Mouse (Mus musculus): ENCODE results near the gene Fkbp9. TPM values are rescaled to one million over a fixed set of nuclear protein-coding genes. Genes with fewer than 3 reads are reported as not detected.
A peak's percentile ranks its signal among the peaks of the same experiment; 100 is the strongest.

Gene Fkbp9
- polyA plus RNA-seq, 1 experiment from 2014 or later, result 26.3 TPM

- peak; percentile 94 for ATAC-seq
- Histone ChIP-seq H3K4me3 (ENCODE audit: low read depth, low read length) (peak within 1 kb of the TSS; percentile 73), H3K9me3 (replicated peaks; ENCODE audit: control insufficient read depth, low read length) (no peaks in the 10 kb centered on the region), H3K27ac (ENCODE audit: low read depth, low read length) (peak within 1 kb of the TSS; percentile 99), H3K4me2 (ENCODE audit: low read length) (peak within 1 kb of the TSS; percentile 73), H3K9ac (ENCODE audit: low read length) (peak within 1 kb of the TSS; percentile 92), H3K4me1 (ENCODE audit: control insufficient read depth, insufficient read depth, low read length) (peaks cover 11% of the 10 kb centered on the region), H3K27me3 (replicated peaks; ENCODE audit: control insufficient read depth, insufficient read depth, low read length) (no peaks in the 10 kb centered on the region), H3K36me3 (ENCODE audit: control insufficient read depth, insufficient read depth, low read length) (no peaks in the 10 kb centered on the region)
- DNase-seq (ENCODE audit: low spot score), result peak; percentile 96
- under 1% methylated on average over 73 of the region's 98 CpGs for WGBS
Measured at GRCm38 (mm10) chr6:56797311-56798151, 34.3 kb upstream of the Fkbp9 start, which contains the start of gene Kbtbd2. TSS of gene Kbtbd2 (minus strand) at chr6:56797813.

GRCm38 (mm10) chr6:56798152-56798465 lies 33.8 kb upstream of the Fkbp9 start:
- Histone ChIP-seq H3K27me3 (replicated peaks; ENCODE audit: control insufficient read depth, insufficient read depth, low read length) (no peaks in the 10 kb centered on the region), H3K9ac (ENCODE audit: low read length) (peak overlapping the region; percentile 92), H3K4me1 (ENCODE audit: control insufficient read depth, insufficient read depth, low read length) (peaks cover 11% of the 10 kb centered on the region), H3K9me3 (replicated peaks; ENCODE audit: control insufficient read depth, low read length) (no peaks in the 10 kb centered on the region), H3K4me3 (ENCODE audit: low read depth, low read length) (peak overlapping the region; percentile 73), H3K27ac (ENCODE audit: low read depth, low read length) (peak overlapping the region; percentile 99), H3K36me3 (ENCODE audit: control insufficient read depth, insufficient read depth, low read length) (no peaks in the 10 kb centered on the region), H3K4me2 (ENCODE audit: low read length) (peak overlapping the region; percentile 73)
- ATAC-seq (no peak), DNase-seq (ENCODE audit: low spot score) (no peak)
- 20% methylated on average over 8 of the region's 8 CpGs for WGBS

DNA sequence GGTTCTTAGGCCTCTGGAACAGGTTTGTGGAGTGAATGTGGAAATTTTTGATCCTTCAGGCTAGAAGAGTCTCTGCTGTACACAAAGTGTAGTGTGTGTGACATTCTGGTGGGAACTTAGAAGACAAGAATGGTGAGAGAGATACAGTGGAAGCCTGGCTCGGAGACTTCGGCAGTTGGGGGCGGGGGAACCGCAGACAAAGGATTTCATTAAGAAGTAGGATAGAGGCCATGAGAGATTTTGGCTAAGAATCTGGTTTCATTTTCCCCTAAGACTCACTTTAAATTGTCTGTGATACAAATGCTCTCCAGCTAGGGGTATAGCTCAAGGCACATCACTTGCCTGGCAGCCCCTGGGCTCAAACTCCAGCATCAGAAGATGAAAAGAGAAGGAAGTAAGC lies 26.8 kb upstream of the Fkbp9 start:
- no peaks in the 10 kb centered on the region for H3K27me3 ChIP-seq (replicated peaks; ENCODE audit: control insufficient read depth, insufficient read depth, low read length)
- no peak overlapping the region for H3K4me3 ChIP-seq (ENCODE audit: low read depth, low read length)
- H3K9ac ChIP-seq (ENCODE audit: low read length), result no peak overlapping the region
- no peaks in the 10 kb centered on the region for H3K36me3 ChIP-seq (ENCODE audit: control insufficient read depth, insufficient read depth, low read length)
- H3K27ac ChIP-seq (ENCODE audit: low read depth, low read length), result no peak overlapping the region
- H3K9me3 ChIP-seq (replicated peaks; ENCODE audit: control insufficient read depth, low read length), result no peaks in the 10 kb centered on the region
- no peaks in the 10 kb centered on the region for H3K4me1 ChIP-seq (ENCODE audit: control insufficient read depth, insufficient read depth, low read length)
- no peak overlapping the region for H3K4me2 ChIP-seq (ENCODE audit: low read length)
- no peak for DNase-seq (ENCODE audit: low spot score)
- 74% methylated on average over 4 of the region's 4 CpGs for WGBS
- ATAC-seq, result no peak

GRCm38 (mm10) chr6:56806195-56806594 lies 25.7 kb upstream of the Fkbp9 start:
- WGBS, result 70% methylated on average over 2 of the region's 2 CpGs
- ATAC-seq, result no peak
- no peak overlapping the region for H3K4me2 ChIP-seq (ENCODE audit: low read length)
- no peaks in the 10 kb centered on the region for H3K9me3 ChIP-seq (replicated peaks; ENCODE audit: control insufficient read depth, low read length)
- H3K27me3 ChIP-seq (replicated peaks; ENCODE audit: control insufficient read depth, insufficient read depth, low read length), result no peaks in the 10 kb centered on the region
- no peaks in the 10 kb centered on the region for H3K36me3 ChIP-seq (ENCODE audit: control insufficient read depth, insufficient read depth, low read length)
- H3K27ac ChIP-seq (ENCODE audit: low read depth, low read length), result no peak overlapping the region
- H3K9ac ChIP-seq (ENCODE audit: low read length), result no peak overlapping the region
- no peak for DNase-seq (ENCODE audit: low spot score)
- H3K4me1 ChIP-seq (ENCODE audit: control insufficient read depth, insufficient read depth, low read length), result no peaks in the 10 kb centered on the region
- no peak overlapping the region for H3K4me3 ChIP-seq (ENCODE audit: low read depth, low read length)

- Histone ChIP-seq H3K4me1 (ENCODE audit: control insufficient read depth, insufficient read depth, low read length) (peaks cover 8% of the 10 kb centered on the region; the same call in 1 of the 2 replicates), H3K4me2 (ENCODE audit: low read length) (no peak overlapping the region), H3K9ac (ENCODE audit: low read length) (no peak overlapping the region), H3K27ac (ENCODE audit: low read depth, low read length) (no peak overlapping the region), H3K4me3 (ENCODE audit: low read depth, low read length) (no peak overlapping the region), H3K36me3 (ENCODE audit: control insufficient read depth, insufficient read depth, low read length) (no peaks in the 10 kb centered on the region), H3K27me3 (replicated peaks; ENCODE audit: control insufficient read depth, insufficient read depth, low read length) (no peaks in the 10 kb centered on the region), H3K9me3 (replicated peaks; ENCODE audit: control insufficient read depth, low read length) (no peaks in the 10 kb centered on the region)
- DNase-seq (ENCODE audit: low spot score) (peak; percentile 87), ATAC-seq (peak; percentile 90)
- 15% methylated on average over 3 of the region's 3 CpGs for WGBS
Measured at GRCm38 (mm10) chr6:56808656-56809055, 23.2 kb upstream of the Fkbp9 start.

GRCm38 (mm10) chr6:56813332-56813731 lies 18.5 kb upstream of the Fkbp9 start:
- Histone ChIP-seq H3K9me3 (replicated peaks; ENCODE audit: control insufficient read depth, low read length) (no peaks in the 10 kb centered on the region), H3K4me3 (ENCODE audit: low read depth, low read length) (no peak overlapping the region), H3K27ac (ENCODE audit: low read depth, low read length) (no peak overlapping the region), H3K4me2 (ENCODE audit: low read length) (no peak overlapping the region), H3K36me3 (ENCODE audit: control insufficient read depth, insufficient read depth, low read length) (no peaks in the 10 kb centered on the region), H3K9ac (ENCODE audit: low read length) (no peak overlapping the region), H3K27me3 (replicated peaks; ENCODE audit: control insufficient read depth, insufficient read depth, low read length) (no peaks in the 10 kb centered on the region), H3K4me1 (ENCODE audit: control insufficient read depth, insufficient read depth, low read length) (peaks cover 8% of the 10 kb centered on the region; the same call in 1 of the 2 replicates)
- peak; percentile 41 for DNase-seq (ENCODE audit: low spot score)
- WGBS, result 41% methylated on average over 2 of the region's 2 CpGs
- ATAC-seq, result no peak; the same call in 1 of the 2 replicates

- no peak for DNase-seq (ENCODE audit: low spot score)
- no peaks in the 10 kb centered on the region for H3K9me3 ChIP-seq (replicated peaks; ENCODE audit: control insufficient read depth, low read length)
- no peak overlapping the region for H3K27ac ChIP-seq (ENCODE audit: low read depth, low read length)
- no peaks in the 10 kb centered on the region for H3K4me1 ChIP-seq (ENCODE audit: control insufficient read depth, insufficient read depth, low read length)
- H3K27me3 ChIP-seq (replicated peaks; ENCODE audit: control insufficient read depth, insufficient read depth, low read length), result no peaks in the 10 kb centered on the region
- ATAC-seq, result no peak
- H3K4me2 ChIP-seq (ENCODE audit: low read length), result no peak overlapping the region
- no peak overlapping the region for H3K4me3 ChIP-seq (ENCODE audit: low read depth, low read length)
- no peak overlapping the region for H3K9ac ChIP-seq (ENCODE audit: low read length)
- 78% methylated on average over 5 of the region's 5 CpGs for WGBS
- no peaks in the 10 kb centered on the region for H3K36me3 ChIP-seq (ENCODE audit: control insufficient read depth, insufficient read depth, low read length)
Measured at GRCm38 (mm10) chr6:56818436-56819123, 13.3 kb upstream of the Fkbp9 start.

DNA sequence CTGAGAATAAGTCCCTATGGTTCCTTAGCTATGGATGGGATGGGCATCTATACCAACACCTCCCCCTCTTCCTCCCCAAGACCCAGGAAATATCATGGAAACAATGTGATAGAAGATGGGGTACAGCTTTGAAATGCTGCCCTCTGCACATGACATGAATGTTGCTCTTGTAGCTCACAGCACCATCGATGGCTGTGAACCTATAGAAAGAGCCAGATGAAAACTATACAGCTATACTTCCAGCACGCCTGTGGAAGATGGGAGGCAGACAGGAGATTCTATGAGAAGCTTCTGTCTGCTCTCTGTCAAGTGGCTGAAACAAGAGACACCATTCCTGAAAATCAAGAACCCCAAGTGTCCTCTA lies 12.8 kb upstream of the Fkbp9 start:
- WGBS, result 86% methylated on average over 2 of the region's 2 CpGs
- no peaks in the 10 kb centered on the region for H3K27me3 ChIP-seq (replicated peaks; ENCODE audit: control insufficient read depth, insufficient read depth, low read length)
- H3K9ac ChIP-seq (ENCODE audit: low read length), result no peak overlapping the region
- no peaks in the 10 kb centered on the region for H3K4me1 ChIP-seq (ENCODE audit: control insufficient read depth, insufficient read depth, low read length)
- ATAC-seq (no peak), DNase-seq (ENCODE audit: low spot score) (no peak)
- no peak overlapping the region for H3K4me3 ChIP-seq (ENCODE audit: low read depth, low read length)
- H3K4me2 ChIP-seq (ENCODE audit: low read length), result no peak overlapping the region
- no peak overlapping the region for H3K27ac ChIP-seq (ENCODE audit: low read depth, low read length)
- H3K36me3 ChIP-seq (ENCODE audit: control insufficient read depth, insufficient read depth, low read length), result no peaks in the 10 kb centered on the region
- no peaks in the 10 kb centered on the region for H3K9me3 ChIP-seq (replicated peaks; ENCODE audit: control insufficient read depth, low read length)

DNA sequence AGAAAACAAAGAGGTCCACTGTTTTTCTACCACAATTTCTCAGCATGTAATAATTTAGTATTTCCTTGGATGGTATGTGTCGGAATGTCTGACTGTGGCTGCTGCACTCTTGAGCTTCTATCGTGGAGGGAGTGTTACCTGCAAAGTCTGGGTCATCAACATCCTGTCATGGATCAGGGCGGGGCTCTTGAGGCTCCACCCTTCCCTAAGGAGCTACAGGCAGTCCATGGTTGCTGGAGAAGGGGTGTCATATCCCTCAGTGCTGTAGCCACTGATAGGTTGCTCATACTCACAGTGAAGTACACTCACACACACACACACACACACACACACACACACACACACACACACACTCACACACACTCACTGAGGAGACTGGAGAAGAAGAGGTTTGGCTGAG lies 6.2 kb upstream of the Fkbp9 start:
- no peaks in the 10 kb centered on the region for H3K4me1 ChIP-seq (ENCODE audit: control insufficient read depth, insufficient read depth, low read length)
- H3K9ac ChIP-seq (ENCODE audit: low read length), result no peak overlapping the region
- DNase-seq (ENCODE audit: low spot score) (no peak), ATAC-seq (no peak)
- no peak overlapping the region for H3K27ac ChIP-seq (ENCODE audit: low read depth, low read length)
- H3K4me2 ChIP-seq (ENCODE audit: low read length), result no peak overlapping the region
- H3K36me3 ChIP-seq (ENCODE audit: control insufficient read depth, insufficient read depth, low read length), result no peaks in the 10 kb centered on the region
- WGBS, result 75% methylated on average over 3 of the region's 3 CpGs
- no peak overlapping the region for H3K4me3 ChIP-seq (ENCODE audit: low read depth, low read length)
- no peaks in the 10 kb centered on the region for H3K27me3 ChIP-seq (replicated peaks; ENCODE audit: control insufficient read depth, insufficient read depth, low read length)
- H3K9me3 ChIP-seq (replicated peaks; ENCODE audit: control insufficient read depth, low read length), result no peaks in the 10 kb centered on the region

Measured in forebrain, embryonic 14.5 days (tissue).